Mouse (Mus musculus) embryo, embryonic 10.5 days (tissue): ENCODE data around the gene Rtn4rl1.
A peak's percentile ranks its signal among the peaks of the same experiment; 100 is the strongest.
"Not testable (repeated sequence)": the region's sequence is repeated elsewhere in the genome, so short reads cannot be mapped to it uniquely, and the experiment has no call there.

Experiments used
- DNase-seq: peaks from one replicate; pipeline ENCODE4 v3.0.0-alpha.2; 2015; ENCODE audit warnings: low spot score

Rtn4rl1 gene

DNA sequence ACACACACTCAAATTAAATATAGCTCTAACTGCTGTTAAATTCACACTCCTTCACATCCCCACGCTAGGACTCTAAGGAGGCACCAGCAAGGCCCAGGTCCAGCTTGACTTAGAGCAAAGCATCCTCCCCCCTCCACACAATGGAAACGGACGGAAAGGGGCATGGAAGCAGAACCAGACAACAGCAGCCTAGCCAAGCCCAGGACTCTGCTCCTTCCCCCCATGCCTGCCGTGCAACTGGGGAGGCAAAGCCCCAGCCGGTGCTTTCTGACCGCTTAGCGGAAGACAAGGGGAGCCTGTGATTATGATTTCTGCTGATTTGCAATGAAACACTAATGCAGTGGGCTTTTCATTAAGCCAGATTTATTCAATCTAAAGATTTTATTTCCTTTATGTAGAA, 84.5 kb downstream of the Rtn4rl1 start:
- DNase-seq, result no peak

DNA sequence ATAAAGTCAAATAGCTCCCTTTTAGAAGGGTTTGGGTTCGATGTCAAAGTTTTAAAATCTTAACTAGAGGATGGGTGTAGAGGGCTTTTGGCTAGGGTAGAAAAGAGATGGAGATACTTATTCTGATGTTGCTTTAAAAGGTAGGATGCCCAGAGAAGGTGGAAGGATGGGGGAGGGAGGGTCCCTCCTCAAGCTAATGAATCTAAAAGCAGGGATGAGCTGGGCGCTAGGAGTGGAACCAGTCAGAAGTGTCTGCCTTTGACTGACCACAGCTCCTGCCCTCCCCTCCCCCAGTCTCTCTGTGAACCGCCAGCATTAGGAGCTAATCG, 85.4 kb downstream of the Rtn4rl1 start:
- no peak for DNase-seq

DNA sequence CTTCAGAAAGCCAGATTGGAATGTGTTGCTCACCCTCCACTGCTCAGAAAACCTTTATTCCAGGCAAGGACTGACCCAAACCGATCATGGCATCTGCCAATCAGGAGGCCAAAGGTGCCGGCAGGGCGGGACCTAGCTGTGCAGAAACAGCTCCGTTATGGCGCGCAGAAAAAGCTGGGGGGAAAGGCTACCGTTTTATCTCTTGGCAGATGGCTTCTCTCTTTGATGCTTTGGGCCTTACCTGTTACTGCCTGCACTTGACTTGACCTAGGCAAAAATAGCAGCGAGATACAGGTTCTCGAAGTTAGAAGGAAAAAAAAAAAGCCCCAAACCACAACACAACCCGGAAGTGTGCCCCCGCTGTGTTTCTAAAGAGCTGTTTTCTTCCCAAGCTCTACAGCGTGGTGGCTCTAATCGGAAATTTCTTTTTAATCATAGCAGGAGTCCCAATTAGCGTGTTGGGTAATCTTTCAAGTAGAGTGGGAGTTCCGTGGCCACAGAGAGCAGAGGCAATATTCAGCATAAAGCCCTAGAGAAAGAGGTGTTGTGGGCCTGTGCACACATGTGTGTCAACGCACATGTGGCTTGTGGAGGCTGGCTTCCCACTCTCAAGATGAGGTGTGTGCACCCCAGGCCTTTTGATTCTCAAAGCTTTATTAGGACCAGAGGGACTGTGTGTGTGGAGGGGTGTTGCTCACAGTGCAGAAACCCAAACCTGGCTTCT, 85.9 kb downstream of the Rtn4rl1 start:
- peak; percentile 79 for DNase-seq

DNA sequence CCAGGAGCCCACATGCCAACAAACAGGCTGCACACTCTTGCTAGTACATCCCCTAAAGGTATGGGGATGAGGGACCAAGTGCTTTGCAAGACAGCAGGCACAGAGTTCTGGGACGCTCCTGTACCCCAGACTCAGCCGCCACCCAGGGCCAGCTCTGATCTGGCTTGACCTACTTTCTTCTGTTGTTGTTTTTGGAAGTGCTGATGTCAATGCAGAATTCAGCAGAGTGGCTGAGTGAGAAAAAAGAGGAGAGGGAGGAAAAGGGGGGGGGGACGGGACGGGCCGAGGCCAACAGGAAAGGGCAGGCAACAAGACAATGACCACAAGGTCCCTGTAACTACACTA, 86.5 kb downstream of the Rtn4rl1 start:
- no peak for DNase-seq

DNA sequence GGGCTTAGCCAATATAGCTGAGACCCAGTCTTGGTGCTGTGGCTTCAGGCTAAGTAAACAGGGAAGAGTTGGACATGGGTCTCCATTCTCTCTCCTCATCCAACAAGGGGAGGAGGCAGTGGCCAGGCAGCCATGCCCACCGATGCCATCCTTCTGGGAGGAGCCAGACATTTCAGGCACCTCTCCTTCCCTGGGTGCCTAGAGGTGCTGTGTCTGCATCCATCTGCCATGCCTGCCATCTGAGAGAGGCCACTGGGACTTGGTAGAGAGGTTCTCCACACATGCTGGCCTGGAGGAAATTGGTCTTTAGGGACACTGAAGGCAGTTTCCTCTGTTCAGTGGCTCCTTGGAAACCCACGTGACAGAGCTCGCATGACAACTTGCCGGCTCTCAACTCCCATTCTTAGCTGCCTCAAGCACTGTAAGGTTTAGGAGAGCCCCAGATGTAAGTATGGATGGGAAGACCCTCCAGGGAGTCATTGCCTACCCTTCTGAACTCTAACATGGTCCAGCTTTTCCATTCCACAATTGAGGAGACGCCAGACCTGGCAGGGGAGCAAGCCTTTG, 86.9 kb downstream of the Rtn4rl1 start:
- no peak for DNase-seq

DNA sequence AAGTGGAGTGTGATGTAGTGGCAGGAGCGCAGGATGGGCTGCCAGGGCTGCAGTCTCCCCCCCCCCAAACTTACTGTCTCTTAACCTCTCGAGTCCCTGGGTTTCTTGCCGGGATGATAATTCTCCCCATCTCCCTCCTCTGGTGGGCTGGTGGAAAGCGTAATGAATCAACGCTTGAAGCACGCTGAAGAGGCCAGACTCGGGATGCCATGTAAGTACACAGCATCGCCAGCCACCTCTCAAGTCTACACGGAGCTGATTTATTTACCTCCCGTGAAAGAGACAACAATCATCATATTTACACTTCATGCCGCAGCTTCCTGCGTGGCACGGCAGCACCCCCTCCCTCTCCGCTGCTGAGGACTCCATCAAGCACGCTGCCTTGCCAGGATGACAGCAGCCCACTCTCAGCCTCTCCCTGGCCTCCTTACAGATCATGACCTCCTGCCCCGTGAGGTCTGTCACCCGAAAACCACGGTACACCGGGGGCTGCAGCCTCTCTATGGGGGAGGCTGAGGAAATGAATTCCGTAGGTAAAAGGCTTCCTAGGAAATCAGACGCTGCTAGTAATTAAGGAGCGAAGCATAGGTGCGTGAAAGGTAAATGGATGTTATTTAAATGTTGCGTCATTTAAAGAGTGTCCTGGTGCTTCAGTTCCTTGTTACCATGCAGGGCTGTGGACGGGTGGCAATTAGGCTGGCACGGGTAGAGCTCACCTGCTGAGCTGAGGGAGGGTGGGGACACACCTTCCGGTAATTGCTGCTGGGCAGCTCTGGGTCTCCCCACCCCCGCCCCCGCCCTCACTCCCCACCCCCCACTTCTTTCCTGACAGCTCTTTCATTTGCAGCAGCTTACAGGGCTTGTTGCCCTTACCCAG, 88.0 kb downstream of the Rtn4rl1 start:
- no peak for DNase-seq

DNA sequence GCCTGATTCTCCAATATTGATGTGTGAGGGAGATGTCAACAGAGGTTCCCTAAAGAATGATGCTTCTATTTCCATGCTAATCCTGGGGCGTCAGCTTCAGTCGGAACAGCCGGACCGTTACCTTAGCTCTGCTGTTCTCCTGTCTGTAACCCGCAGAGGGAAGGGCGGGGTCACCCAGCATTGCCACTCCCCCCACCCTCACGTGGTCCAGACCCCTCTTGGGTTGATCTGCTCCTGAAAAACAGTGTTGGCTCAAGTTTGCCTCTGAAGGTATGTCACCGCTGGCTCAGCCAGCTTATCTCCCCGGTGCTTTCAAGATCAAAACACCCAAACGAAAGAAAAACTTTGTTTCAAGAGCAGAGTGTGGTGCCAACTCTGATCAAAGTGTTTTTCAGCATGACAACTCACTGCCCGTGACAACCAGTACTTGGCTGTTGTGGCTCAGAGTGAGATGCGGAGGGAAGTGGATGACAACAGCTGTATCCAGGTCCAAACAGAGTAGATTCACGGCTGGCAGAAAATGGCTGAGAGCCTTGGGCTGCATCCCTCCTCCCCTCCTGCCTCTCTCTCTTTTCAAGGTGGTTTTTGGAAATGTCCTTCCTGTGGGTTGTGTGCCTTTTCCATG, 89.0 kb downstream of the Rtn4rl1 start:
- DNase-seq, result peak; percentile 50

DNA sequence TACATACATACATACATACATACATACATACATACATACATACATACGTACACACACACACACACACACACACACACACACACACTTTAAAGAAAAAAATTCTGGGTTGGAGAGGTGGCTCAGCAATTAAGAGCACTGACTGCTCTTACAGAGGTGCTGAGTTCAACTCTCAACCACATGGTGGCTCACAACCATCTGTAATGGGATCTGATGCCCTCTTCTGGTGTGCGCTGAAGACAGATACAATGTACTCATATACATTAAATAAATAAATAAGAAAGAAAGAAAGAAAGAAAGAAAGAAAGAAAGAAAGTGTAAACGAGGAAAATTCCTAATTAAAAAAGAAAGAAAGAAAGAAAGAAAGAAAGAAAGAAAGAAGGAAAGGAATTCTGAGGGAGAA, 90.2 kb downstream of the Rtn4rl1 start:
- DNase-seq, result not testable (repeated sequence)

DNA sequence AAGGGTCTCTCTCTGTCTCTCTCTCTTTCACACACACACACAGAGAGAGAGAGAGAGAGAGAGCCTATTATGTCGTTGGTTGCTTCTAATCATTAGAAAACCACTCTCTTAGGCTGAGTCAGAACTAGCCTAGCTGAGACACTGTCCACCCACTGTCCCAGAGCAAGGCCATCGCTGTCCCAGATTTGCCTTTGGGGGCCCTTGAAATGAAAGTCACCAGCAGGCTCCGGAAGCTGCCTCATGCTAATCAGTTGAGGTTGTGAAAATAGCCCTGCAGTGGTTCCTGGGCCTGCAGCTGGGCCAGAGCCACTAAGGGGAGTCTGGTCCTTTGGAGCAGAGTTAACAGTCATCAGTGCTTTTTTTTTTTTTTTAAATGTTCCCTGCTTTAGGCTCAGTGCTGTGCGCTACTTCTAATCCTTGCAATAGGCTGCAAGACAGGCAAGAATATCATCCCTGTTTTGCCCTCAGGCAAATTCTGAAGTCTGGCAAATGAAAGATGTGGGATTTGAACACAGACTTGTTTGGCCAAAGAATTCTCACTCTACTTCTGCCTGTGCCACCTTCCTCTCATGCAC, 92.4 kb downstream of the Rtn4rl1 start:
- DNase-seq, result no peak

DNA sequence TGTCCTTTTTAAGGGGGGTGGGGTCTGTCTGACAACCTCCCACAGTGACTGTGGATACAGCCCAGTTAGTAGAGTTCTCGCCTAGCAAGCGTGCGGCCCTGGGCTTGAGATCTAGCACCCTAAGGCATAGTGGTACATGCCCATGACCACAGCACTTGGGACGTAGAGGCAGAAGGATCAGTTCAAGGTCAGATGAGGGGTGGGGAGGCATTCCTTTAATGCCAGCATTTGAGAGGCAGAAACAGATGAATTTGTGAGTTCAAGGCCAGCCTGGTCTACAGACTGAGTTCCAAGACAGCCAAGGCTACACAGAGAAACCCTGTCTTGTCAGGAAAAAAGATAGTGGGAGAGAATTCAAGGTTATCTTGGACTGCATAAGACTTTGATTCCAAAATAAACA, 93.3 kb downstream of the Rtn4rl1 start:
- DNase-seq, result no peak

DNA sequence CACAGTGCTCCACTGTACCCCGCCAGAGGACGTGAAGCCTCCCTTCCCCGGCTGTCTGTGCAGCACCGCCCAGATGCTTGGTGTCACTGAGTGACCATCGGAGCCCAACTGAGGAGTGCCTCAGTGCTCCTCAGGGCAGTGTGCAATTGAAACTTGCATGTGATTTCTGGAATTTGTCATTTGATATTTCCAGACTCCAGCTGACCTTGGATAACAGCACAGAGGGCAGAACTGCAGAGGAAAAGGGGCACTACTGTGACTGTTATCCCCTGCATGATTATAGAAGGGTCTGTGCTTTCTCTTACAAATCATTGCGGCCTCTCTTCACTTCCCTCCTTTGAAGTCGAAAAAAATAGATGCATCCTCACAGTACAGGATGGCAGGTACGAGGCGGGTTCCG, 94.4 kb downstream of the Rtn4rl1 start:
- no peak for DNase-seq

DNA sequence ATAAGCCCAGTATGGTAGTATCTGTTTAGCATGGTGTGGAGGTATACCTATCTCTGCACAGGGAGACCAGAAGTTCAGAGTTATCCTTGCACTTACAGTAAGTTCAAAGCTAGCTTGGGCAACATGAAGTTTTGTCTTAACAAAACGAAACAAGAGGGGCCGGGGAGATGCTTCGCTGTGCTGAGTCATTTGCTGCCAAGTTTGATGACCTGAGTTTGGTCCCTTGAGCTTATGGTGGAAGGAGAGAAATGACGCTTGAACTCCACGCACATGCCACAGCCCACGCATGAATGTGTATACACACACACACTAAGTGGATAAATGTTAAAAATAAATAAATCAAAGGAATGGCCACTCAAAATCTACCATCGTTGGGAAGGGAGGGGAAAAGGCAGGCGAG, 94.9 kb downstream of the Rtn4rl1 start:
- no peak for DNase-seq

DNA sequence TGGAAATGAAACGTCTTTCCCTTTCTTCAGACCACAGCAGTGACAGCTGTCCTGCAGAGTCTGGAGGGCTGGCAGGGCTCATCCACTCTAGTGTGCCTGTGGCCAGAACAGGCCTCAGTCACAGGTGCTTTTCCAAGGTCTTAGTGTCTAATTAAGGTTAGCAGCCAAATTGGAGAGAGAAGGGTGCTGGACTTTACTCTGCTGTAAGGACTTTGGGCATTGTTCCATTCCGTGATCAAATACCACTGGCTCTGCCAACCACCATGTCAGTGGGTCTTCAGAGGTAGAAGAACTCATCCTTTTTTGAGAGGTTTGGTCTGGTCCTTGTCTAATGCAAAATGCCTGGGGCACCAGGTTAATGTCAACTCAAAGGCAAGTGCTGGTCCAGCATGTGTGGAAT, 95.5 kb downstream of the Rtn4rl1 start:
- no peak for DNase-seq

DNA sequence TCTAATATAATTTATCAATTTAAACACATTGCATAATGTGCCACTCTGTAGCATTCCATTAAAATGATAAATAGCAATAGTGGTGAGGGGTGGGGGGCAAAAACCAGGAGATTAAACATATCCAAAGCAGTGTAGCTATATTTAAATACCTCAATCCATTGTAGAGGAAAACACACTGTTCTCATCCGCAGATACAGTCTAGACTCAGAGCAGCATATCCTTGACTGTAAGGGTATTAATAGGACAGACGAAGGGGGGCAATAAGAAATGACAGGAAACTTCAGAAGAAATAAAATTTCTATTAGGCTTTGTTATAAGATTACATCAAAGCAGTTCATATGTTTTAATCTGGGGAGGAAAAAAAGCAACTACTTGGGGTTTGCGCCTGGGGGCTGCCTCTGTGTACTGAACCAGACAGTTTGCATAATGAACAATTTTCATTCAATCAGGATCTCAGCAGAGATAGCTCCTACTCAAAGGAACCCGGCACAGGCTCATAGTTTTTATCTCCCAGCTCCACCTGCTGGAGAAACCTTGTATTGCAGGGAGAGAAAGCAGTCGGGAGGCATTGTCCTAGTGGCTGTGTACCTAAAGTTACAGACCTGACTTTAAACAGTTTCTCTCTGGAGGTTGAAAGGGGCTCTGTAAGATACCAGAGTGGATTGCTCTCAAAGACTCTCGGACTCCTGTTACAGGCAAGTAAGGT, 97.1 kb downstream of the Rtn4rl1 start:
- peak; percentile 97 for DNase-seq

DNA sequence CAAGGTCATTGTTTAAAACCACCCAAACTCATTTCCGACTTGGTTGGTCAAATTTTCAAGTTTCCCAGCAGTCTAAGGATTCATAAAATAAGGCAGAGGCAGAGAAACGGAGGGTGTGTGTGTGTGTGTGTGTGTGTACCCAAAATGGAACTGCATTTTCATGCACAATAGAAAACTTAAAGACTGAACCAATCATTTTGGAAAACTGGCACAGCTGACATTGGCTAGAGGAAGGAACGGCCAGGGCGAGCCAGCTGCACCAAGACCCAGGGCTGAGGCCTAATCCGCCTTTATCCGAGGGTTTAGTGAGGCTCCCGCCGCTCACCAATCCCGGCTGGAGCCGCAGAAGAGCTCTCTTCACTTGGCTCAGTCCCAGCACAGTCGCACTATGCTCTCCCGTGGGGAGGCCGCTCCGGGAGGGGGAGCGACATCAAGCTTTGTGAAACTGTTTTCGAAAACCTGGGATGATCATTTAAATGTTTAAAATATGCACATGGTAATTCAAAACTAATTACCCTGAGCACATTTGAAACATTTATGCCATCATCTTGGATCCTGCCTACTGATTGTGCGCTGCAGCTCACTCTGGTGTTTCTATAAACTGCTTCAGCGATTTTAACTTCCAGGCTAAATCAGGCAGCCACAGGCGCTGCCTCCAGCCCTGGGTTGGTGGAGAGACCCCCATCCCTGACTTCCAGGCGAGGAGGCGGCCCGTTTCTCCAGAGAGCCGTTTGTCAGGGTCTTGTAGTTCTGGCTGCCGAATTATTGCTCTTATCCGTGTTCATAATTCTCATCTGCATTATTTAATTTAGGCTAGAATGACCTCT, 98.0 kb downstream of the Rtn4rl1 start:
- no peak for DNase-seq

DNA sequence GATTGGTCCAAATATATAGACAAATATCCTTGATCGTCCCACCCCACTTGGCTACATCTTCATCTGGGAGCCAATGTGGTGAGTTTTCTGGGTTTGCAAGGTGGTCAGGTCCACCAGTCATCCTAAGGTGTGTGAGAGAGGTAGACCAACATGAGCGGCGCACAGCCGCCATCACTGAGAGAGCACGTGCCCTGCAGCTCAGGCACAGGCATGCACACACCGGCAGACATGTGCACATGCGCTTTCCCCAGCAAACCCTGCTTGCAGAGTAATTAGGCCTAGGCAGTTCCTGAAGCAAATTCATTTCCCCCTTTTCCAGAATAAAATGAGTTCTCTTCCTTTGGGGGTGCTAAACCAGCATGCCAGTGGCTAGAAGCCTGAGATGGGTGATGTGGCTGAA, 98.7 kb downstream of the Rtn4rl1 start:
- no peak for DNase-seq

DNA sequence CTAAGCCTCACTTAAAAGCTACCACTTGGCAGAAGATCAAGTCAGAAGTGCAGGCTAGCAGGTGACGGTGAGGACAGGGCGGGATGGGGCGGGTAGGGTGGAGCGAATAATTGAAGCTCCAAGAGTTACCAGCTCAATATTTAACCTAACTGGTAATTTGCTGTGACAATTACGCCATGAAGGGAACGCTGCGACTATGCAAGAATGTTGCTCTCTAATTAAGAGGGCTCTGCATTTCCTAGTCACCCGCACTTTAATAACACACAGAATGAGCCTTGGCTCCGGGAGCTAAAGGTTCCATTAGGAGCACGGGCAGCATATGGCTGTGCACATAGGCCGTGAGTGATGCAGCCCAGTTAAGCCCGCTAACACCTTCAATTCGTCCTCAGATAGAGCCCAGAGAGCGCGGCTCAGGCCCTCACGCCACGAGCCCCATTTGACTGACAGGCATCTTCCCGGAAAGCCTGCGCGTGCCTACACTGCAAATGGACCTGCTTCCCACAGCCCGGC, 100.3 kb downstream of the Rtn4rl1 start:
- DNase-seq, result no peak

DNA sequence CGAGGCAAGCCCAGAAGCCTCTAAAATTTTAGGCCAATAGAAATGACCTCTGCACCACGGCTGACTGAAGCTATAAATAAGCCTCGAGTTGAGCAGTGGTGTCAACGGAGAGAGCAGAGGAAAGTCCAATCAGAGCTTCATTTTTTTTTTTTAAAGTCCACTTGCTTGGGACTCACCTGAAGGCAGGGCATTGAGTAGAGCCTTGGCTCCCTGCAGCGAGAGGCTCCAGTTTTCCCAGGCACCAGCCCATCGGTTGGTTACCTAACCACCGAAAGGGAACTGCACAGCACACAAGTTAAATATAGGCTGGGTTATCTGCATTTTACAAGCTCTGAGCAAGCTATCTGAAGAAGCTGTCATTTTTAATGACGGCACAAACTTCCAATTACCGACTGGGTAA, 101.3 kb downstream of the Rtn4rl1 start:
- DNase-seq, result no peak

DNA sequence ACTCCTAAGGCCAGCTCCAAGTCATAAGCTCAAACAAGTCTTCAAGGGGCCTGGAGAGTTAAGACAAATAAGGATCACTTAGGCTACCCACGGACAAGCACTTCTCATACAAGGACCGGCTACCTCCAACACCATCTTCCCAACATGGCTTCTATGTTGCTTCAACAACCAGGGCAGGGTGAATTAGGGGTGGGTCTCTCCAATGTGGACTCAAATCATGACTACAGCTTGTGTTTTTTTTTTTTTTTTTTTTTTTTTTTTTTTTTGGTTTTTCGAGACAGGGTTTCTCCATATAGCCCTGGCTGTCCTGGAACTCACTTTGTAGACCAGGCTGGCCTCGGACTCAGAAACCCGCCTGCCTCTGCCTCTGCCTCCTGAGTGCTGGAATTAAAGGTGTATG, 102.0 kb downstream of the Rtn4rl1 start:
- not testable (repeated sequence) for DNase-seq

DNA sequence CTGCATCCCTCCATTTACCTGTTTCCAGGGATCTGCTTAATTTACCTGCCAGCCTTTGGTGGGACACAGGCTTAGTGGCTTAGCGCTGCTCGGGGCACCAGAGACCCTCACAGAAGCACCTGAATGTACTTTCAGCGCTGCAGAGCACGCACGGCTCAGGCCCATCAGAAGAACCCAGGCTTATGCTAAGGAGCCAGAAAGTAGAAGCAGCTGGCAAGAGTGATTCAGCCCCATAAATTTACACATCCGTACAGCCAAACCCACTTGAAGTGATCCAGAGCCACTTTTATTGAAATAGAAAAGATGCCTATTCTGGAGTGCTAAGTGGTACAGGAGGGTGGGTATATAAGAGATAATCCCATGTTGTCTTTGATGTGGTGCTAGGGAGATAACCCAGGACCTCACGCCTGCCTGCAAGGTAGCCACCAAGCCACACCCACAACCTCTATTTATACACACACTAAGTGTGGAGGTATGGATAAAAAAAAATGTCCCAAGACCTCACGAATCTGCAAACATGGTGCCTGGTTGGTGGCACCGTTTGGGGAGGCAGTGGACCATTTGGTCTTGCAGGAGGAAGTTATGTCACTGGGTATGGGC, 102.9 kb downstream of the Rtn4rl1 start:
- no peak for DNase-seq
